Mouse (Mus musculus) myocyte (in vitro differentiated cells): ENCODE measurements around the gene AC124108.1. TPM values are rescaled to one million over a fixed set of nuclear protein-coding genes. Genes with fewer than 3 reads are reported as not detected.

Experiments
- H3K27me3 ChIP-seq: one replicate; pipeline ENCODE4 v1.6.1; 2011; ENCODE audit not compliant: control insufficient read depth, insufficient read depth, insufficient read length
- H3K36me3 ChIP-seq: one replicate; pipeline ENCODE4 v1.6.1; 2011; ENCODE audit not compliant: control insufficient read depth, insufficient read depth
- H3K4me2 ChIP-seq: one replicate; pipeline ENCODE4 v1.6.1; 2011; ENCODE audit warnings: low read depth, control low read depth
- H3K4me3 ChIP-seq: one replicate; pipeline ENCODE4 v1.5.1; 2011; ENCODE audit warnings: mild to moderate bottlenecking, control low read depth, moderate library complexity
- H3K79me2 ChIP-seq: one replicate; pipeline ENCODE4 v1.6.1; 2011; ENCODE audit not compliant: control insufficient read depth, insufficient read depth
- H3ac ChIP-seq: one replicate; pipeline ENCODE4 v1.6.1; 2011; ENCODE audit not compliant: control insufficient read depth, insufficient read length
- CEBPB ChIP-seq: IDR thresholded peaks from 2 replicates; pipeline ENCODE4 v1.6.1; 2011; ENCODE audit warnings: mild to moderate bottlenecking, moderate library complexity; ENCODE audit not compliant: poor library complexity, insufficient read depth, severe bottlenecking
- E2F4 ChIP-seq: IDR thresholded peaks from one replicate; pipeline ENCODE4 v1.6.1; 2011; ENCODE audit warnings: mild to moderate bottlenecking, control low read depth, moderate library complexity; ENCODE audit not compliant: insufficient read depth
- MAX ChIP-seq: IDR thresholded peaks from one replicate; pipeline ENCODE4 v1.6.1; 2011; ENCODE audit warnings: low read depth, mild to moderate bottlenecking, control low read depth
- MYOD1 ChIP-seq, 3 experiments: IDR thresholded peaks; one replicate each; pipeline ENCODE4 v1.6.1; 2011; ENCODE audit warnings: control low read depth in 2 of 3, low read depth in 2 of 3, mild to moderate bottlenecking in 2 of 3, moderate library complexity in 1 of 3; ENCODE audit not compliant: insufficient read length in 2 of 3, control insufficient read depth in 1 of 3
- MYOG ChIP-seq, 3 experiments: IDR thresholded peaks; one replicate each; pipeline ENCODE4 v1.6.1; 2011; ENCODE audit warnings: control low read depth in 2 of 3, low read depth in 2 of 3, mild to moderate bottlenecking in 2 of 3; ENCODE audit not compliant: insufficient read length in 2 of 3, control insufficient read depth in 1 of 3, insufficient read depth in 1 of 3
- POLR2A ChIP-seq: IDR thresholded peaks from one replicate; pipeline ENCODE4 v1.6.1; 2011; ENCODE audit warnings: low read depth, mild to moderate bottlenecking, control low read depth, moderate library complexity; ENCODE audit not compliant: insufficient read length
- POLR2AphosphoS2 ChIP-seq: IDR thresholded peaks from one replicate; pipeline ENCODE4 v1.6.1; 2011; ENCODE audit warnings: low read depth, control low read depth; ENCODE audit not compliant: insufficient read length
- REST ChIP-seq: IDR thresholded peaks from one replicate; pipeline ENCODE4 v1.6.1; 2011; ENCODE audit warnings: mild to moderate bottlenecking, control low read depth, moderate library complexity; ENCODE audit not compliant: insufficient read depth, insufficient read length
- SRF ChIP-seq: IDR thresholded peaks from one replicate; pipeline ENCODE4 v1.6.1; 2011; ENCODE audit warnings: low read depth; ENCODE audit not compliant: control insufficient read depth, insufficient read length
- TCF12 ChIP-seq: IDR thresholded peaks from one replicate; pipeline ENCODE4 v1.6.1; 2011; ENCODE audit warnings: mild to moderate bottlenecking, control low read depth; ENCODE audit not compliant: poor library complexity, insufficient read depth, severe bottlenecking
- TCF3 ChIP-seq: IDR thresholded peaks from one replicate; pipeline ENCODE4 v1.6.1; 2011; ENCODE audit warnings: low read depth, control low read depth; ENCODE audit not compliant: insufficient read length
- USF1 ChIP-seq: IDR thresholded peaks from one replicate; pipeline ENCODE4 v1.6.1; 2011; ENCODE audit warnings: low read depth, mild to moderate bottlenecking, control low read depth, moderate library complexity
- polyA plus RNA-seq: library from polyadenylated mRNA; unstranded; fragments of >200 nt; fragmentation: generic; extraction: Trizol; gene quantifications from one replicate; pipeline ENCODE4 v1.2.1, GENCODE M21; 2012; ENCODE audit warnings: missing spikeins

The AC124108.1 gene
- polyA plus RNA-seq, 1 experiment = 0.82 TPM

DNA sequence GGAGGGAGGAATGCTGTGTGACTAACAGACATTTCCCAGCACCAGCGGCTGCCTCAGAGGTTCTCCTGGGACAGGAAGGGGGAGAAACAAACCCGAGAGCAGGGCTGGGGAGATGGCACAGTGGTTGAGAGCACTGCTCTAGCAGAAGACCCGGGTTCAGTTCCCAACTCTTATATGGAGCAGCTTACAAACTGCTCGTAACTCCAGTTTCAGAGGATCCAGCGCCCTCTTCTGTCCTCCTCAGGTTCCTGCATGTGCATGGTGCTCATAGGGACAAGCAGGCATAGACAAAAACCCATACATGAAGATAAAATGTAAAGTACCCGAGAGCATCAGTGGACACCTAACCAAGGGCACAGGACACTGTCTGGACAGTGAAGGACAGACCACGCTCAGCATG lies 19.7 kb downstream of the AC124108.1 start:
- Histone ChIP-seq H3K36me3 (no peaks in the 10 kb centered on the region), H3K4me2 (no peak overlapping the region), H3K27me3 (peaks cover 4% of the 10 kb centered on the region), H3ac (no peak overlapping the region), H3K79me2 (no peaks in the 10 kb centered on the region), H3K4me3 (no peak overlapping the region)
- TF ChIP-seq TCF3 (no peak), E2F4 (no peak), CEBPB (no peak), TCF12 (no peak), POLR2AphosphoS2 (no peak), MYOG (IDR thresholded peaks at IDR 0.05; ENCODE audit: control insufficient read depth in 1 of 3, insufficient read depth in 1 of 3, insufficient read length in 2 of 3, low read depth in 2 of 3) (no peak), USF1 (no peak), MYOD1 (IDR thresholded peaks at IDR 0.05; ENCODE audit: control insufficient read depth in 1 of 3, insufficient read length in 2 of 3, low read depth in 2 of 3) (no peak), MAX (no peak), SRF (no peak), POLR2A (no peak)

DNA sequence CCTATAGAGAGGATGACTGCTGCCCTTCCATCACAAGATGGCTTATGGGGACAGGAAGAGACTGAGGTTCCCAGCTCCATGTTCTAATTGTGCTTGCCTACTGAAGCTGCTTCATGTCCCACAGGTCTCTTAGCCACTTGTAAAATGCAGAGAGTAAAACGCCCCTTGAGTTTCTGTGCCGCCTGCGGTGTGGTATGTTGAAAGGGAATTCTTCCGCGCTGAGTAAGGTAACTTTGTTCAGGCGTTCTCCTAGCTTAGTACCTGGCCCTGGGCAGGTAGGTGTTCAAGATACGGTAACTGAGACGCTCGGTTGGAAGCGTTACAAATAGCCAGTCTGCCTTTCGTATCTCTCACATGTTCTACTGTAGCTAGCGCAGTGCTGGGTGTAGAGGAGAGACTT lies 20.4 kb downstream of the AC124108.1 start:
- Histone ChIP-seq H3K4me3 (no peak overlapping the region), H3K4me2 (no peak overlapping the region), H3K27me3 (peaks cover 10% of the 10 kb centered on the region), H3K36me3 (no peaks in the 10 kb centered on the region), H3ac (no peak overlapping the region), H3K79me2 (no peaks in the 10 kb centered on the region)
- TF ChIP-seq POLR2A (no peak), MAX (no peak), POLR2AphosphoS2 (no peak), CEBPB (no peak), TCF3 (no peak), REST (no peak)

DNA sequence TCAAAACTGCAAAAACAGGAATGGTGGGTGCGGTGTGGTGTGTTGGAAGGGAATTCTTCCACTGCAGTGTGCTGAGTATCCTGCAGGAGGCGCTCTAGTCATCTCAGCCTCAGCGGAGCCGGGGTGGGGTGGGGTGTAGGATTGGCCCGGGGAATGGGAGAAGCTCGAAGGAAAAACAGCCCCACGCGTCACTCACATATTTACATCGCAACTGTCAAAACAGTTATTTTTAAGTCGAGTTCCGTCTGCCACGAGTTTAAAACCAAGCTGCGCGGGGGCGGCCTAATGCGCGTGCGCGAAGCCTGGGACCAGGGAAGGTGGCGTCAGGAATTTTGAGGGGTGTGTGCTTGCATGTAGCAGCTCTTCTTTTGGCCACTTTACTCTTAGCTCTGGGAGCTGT lies 21.0 kb downstream of the AC124108.1 start:
- Histone ChIP-seq H3K79me2 (no peaks in the 10 kb centered on the region), H3ac (no peak overlapping the region), H3K4me3 (no peak overlapping the region), H3K27me3 (peaks cover 10% of the 10 kb centered on the region), H3K36me3 (no peaks in the 10 kb centered on the region), H3K4me2 (peak overlapping the region; percentile 37)
- TF ChIP-seq POLR2A = no peak
- TF ChIP-seq MYOD1 (IDR thresholded peaks at IDR 0.05; ENCODE audit: control insufficient read depth in 1 of 3, insufficient read length in 2 of 3, low read depth in 2 of 3) = no peak
- TF ChIP-seq USF1 = no peak
- no peak for TF ChIP-seq MAX
- TF ChIP-seq TCF12 = no peak
- no peak for TF ChIP-seq CEBPB
- TF ChIP-seq TCF3 = no peak
- TF ChIP-seq REST = no peak

DNA sequence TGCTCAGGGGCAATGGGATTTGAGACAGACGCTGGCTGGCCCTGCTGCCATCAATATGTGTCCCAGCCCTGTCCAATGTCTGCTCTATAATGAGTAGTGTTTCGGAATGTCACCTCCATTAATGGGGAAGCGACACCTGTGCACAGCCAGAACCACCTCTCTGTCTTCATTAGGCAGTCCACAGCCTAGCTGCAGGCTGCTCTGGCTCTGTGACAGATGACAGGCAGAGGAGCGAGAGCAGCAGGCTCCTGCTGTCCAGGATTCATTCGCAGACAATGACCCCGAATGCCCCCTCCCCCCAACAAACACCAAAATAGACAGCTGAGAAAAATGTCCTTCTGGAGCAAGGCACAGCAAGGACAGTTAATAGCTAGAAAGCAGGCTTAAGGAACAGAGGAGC lies 21.8 kb downstream of the AC124108.1 start:
- no peak overlapping the region for H3ac ChIP-seq
- H3K79me2 ChIP-seq = no peaks in the 10 kb centered on the region
- no peak overlapping the region for H3K4me3 ChIP-seq
- H3K36me3 ChIP-seq = no peaks in the 10 kb centered on the region
- no peak overlapping the region for H3K4me2 ChIP-seq
- peaks cover 10% of the 10 kb centered on the region for H3K27me3 ChIP-seq
- TF ChIP-seq MYOG (IDR thresholded peaks at IDR 0.05; ENCODE audit: control insufficient read depth in 1 of 3, insufficient read depth in 1 of 3, insufficient read length in 2 of 3, low read depth in 2 of 3) (no peak), POLR2AphosphoS2 (no peak), MYOD1 (IDR thresholded peaks at IDR 0.05; ENCODE audit: control insufficient read depth in 1 of 3, insufficient read length in 2 of 3, low read depth in 2 of 3) (no peak), MAX (no peak), USF1 (no peak), TCF12 (no peak), CEBPB (no peak), POLR2A (no peak), E2F4 (no peak), REST (no peak), SRF (no peak), TCF3 (no peak)

DNA sequence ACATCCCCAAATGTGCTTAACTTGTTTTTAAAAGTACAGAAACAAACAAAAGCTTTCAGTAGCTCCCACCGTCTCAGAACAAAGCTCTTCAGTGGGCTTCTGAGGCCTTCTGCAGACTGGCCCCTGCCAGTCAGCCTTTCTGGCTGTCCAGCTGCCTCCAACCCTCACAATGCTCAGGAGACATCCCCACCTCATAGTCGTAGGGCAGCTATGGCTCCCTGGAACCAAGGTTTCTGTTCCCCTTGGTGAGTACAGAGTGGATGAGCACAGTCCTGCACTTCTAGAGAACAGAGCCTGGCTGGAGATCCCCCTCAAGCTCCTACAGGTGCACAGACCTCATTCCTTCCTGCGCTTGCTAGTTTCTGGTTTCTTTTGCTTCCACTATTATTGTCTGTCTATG lies 25.0 kb downstream of the AC124108.1 start:
- TF ChIP-seq USF1 = no peak
- no peak for TF ChIP-seq MAX
- no peak for TF ChIP-seq TCF3
- no peak for TF ChIP-seq POLR2A
- TF ChIP-seq MYOD1 (IDR thresholded peaks at IDR 0.05; ENCODE audit: control insufficient read depth in 1 of 3, insufficient read length in 2 of 3, low read depth in 2 of 3) = no peak
- TF ChIP-seq E2F4 = no peak
- TF ChIP-seq TCF12 = no peak
- TF ChIP-seq MYOG (IDR thresholded peaks at IDR 0.05; ENCODE audit: control insufficient read depth in 1 of 3, insufficient read depth in 1 of 3, insufficient read length in 2 of 3, low read depth in 2 of 3) = no peak
- TF ChIP-seq CEBPB = no peak
- TF ChIP-seq SRF = no peak
- no peak for TF ChIP-seq REST
- TF ChIP-seq POLR2AphosphoS2 = no peak
- Histone ChIP-seq H3ac (no peak overlapping the region), H3K79me2 (no peaks in the 10 kb centered on the region), H3K27me3 (peaks cover 19% of the 10 kb centered on the region), H3K36me3 (no peaks in the 10 kb centered on the region), H3K4me3 (no peak overlapping the region), H3K4me2 (no peak overlapping the region)
